15 mouse cellular contexts compared by ENCODE assay signal in genomic region chr7:73637101-73637809, GRCm38 (mm10).
DNase-seq lines count a peak whose midpoint lies in the region; ATAC-seq and TF ChIP-seq lines count a peak whose summit lies in the region.
"Had no signal": no experiment of that assay in that cellular context is flagged by ENCODE, and none has a peak within 500 bp of the region (broad histone marks: within the 10 kb centered on the region; RNA-seq: fewer than 3 reads in every experiment).

No protein-coding gene starts in this region.

- no peak overlapping the region for H3K4me2 ChIP-seq in hindbrain, embryonic 13.5 days
- H3K4me2 ChIP-seq in midbrain, embryonic 16.5 days (ENCODE audit: low read length) = no peak overlapping the region
- H3K4me2 ChIP-seq: liver, embryonic 15.5 days had no signal

- H3K9me3 ChIP-seq in forebrain, embryonic 10.5 days = peaks cover 5% of the 10 kb centered on the region; the same call in 1 of the 2 replicates
- H3K9me3 ChIP-seq in hindbrain, embryonic 13.5 days = 0 out of 2 replicates have a peak, but pooled peaks cover 4% of the 10 kb centered on the region
- no peaks in the 10 kb centered on the region for H3K9me3 ChIP-seq in midbrain, embryonic 16.5 days (replicated peaks; ENCODE audit: control insufficient read depth, low read length, poor library complexity, severe bottlenecking)
- H3K9me3 ChIP-seq: liver, embryonic 15.5 days had no signal

- no peaks in the 10 kb centered on the region for H3K36me3 ChIP-seq in forebrain, embryonic 10.5 days (replicated peaks)
- H3K36me3 ChIP-seq in hindbrain, embryonic 13.5 days = no peaks in the 10 kb centered on the region
- H3K36me3 ChIP-seq in midbrain, embryonic 16.5 days (ENCODE audit: control insufficient read depth, insufficient read depth, low read length) = no peaks in the 10 kb centered on the region
- H3K36me3 ChIP-seq: liver, embryonic 15.5 days had no signal

- H3K9ac ChIP-seq in hindbrain, embryonic 13.5 days = no peak overlapping the region
- H3K9ac ChIP-seq in midbrain, embryonic 16.5 days (ENCODE audit: low read depth, low read length) = no peak overlapping the region
- H3K9ac ChIP-seq: liver, embryonic 15.5 days had no signal

- 0 out of 2 replicates have a peak, but pooled peaks cover 4% of the 10 kb centered on the region for H3K27me3 ChIP-seq in forebrain, embryonic 10.5 days (ENCODE audit: poor library complexity, severe bottlenecking)
- H3K27me3 ChIP-seq in hindbrain, embryonic 13.5 days = peaks cover 56% of the 10 kb centered on the region
- H3K27me3 ChIP-seq in midbrain, embryonic 16.5 days (ENCODE audit: control insufficient read depth, insufficient read depth, low read depth, low read length) = no peaks in the 10 kb centered on the region
- H3K27me3 ChIP-seq: liver, embryonic 15.5 days had no signal

- H3K4me3 ChIP-seq in forebrain, embryonic 10.5 days = no peak overlapping the region
- no peak overlapping the region for H3K4me3 ChIP-seq in hindbrain, embryonic 13.5 days
- no peak overlapping the region for H3K4me3 ChIP-seq in midbrain, embryonic 16.5 days (ENCODE audit: low read depth, low read length)
- H3K4me3 ChIP-seq in gastrocnemius, adult 2 months = no peak overlapping the region
- H3K4me3 ChIP-seq: heart, adult 2 months; liver, embryonic 15.5 days; myocyte had no signal

- ATAC-seq in hindbrain, embryonic 13.5 days (ENCODE audit: low FRiP score) = peak; percentile 57
- ATAC-seq in midbrain, embryonic 16.5 days = peak; percentile 26

- 65% methylated on average over 5 of the region's 5 CpGs for WGBS in forebrain, embryonic 10.5 days
- 42% methylated on average over 5 of the region's 5 CpGs for WGBS in hindbrain, embryonic 13.5 days
- 45% methylated on average over 5 of the region's 5 CpGs for whole genome bisulfite sequencing in midbrain, embryonic 16.5 days

- TF ChIP-seq CTCF in gastrocnemius, adult 2 months (IDR thresholded peaks at IDR 0.05) = no peak

- peak overlapping the region; percentile 73 for H3K27ac ChIP-seq in forebrain, embryonic 10.5 days
- 0 out of 2 replicates have a peak overlapping the region, but pooled peaks have one; percentile 30 for H3K27ac ChIP-seq in hindbrain, embryonic 13.5 days
- peak overlapping the region; percentile 70 for H3K27ac ChIP-seq in midbrain, embryonic 16.5 days (ENCODE audit: low read length)
- no peak overlapping the region for H3K27ac ChIP-seq in gastrocnemius, adult 2 months
- H3K27ac ChIP-seq: heart, adult 2 months; liver, embryonic 15.5 days had no signal

- intact Hi-C loops in gastrocnemius, adult 2 months (cut with DNase I) = no loop called here

- DNase-seq in embryo, embryonic 10 days (ENCODE audit: low spot score) = peak; percentile 65
- no peak for DNase-seq in forebrain, embryonic 10.5 days (ENCODE audit: extremely low spot score, low spot score)
- no peak for DNase-seq in adrenal gland, adult (ENCODE audit: inconsistent age in 2 of 2, low spot score in 1 of 2)
- DNase-seq in gastrocnemius, adult 2 months = no peak
- DNase-seq in thymus, postnatal 10 days (ENCODE audit: low spot score in 2 of 2) = no peak
- no peak for DNase-seq in cerebellum, adult 8-10 months
- DNase-seq: adrenal gland, postnatal 14 days; heart, adult 2 months; heart, postnatal 10 days; kidney, adult 18-20 months; spleen, adult 18-20 months had no signal

- H3K4me1 ChIP-seq in forebrain, embryonic 10.5 days = peaks cover 42% of the 10 kb centered on the region
- peaks cover 19% of the 10 kb centered on the region for H3K4me1 ChIP-seq in hindbrain, embryonic 13.5 days (replicated peaks)
- peaks cover 17% of the 10 kb centered on the region for H3K4me1 ChIP-seq in midbrain, embryonic 16.5 days (ENCODE audit: control insufficient read depth, insufficient read depth, low read length)
- H3K4me1 ChIP-seq: liver, embryonic 15.5 days had no signal
